Mouse (Mus musculus) kidney, adult 2 months (tissue): ENCODE measurements around the gene Mapk8ip1. TPM values are rescaled to one million over a fixed set of nuclear protein-coding genes. Genes with fewer than 3 reads are reported as not detected.

Experiments used
- DNase-seq: peaks from one replicate; pipeline ENCODE4 v3.0.0; 2021
- H3K27ac ChIP-seq: fragments of 200-500 bp; 2 replicates; pipeline ENCODE4 v1.5.1; 2012; ENCODE audit warnings: low read depth, low read length, control low read depth, inconsistent platforms; ENCODE audit not compliant: insufficient read depth
- H3K27me3 ChIP-seq: fragments of 200-500 bp; replicated peaks from 2 replicates; pipeline ENCODE4 v1.6.1; 2012; ENCODE audit warnings: mild to moderate bottlenecking, moderate library complexity, low read length, inconsistent platforms; ENCODE audit not compliant: control insufficient read depth, insufficient read depth
- H3K36me3 ChIP-seq: fragments of 200-500 bp; 2 replicates; pipeline ENCODE4 v1.6.1; 2012; ENCODE audit warnings: mild to moderate bottlenecking, moderate library complexity, low read length, inconsistent platforms; ENCODE audit not compliant: control insufficient read depth, insufficient read depth
- H3K4me1 ChIP-seq: fragments of 200-500 bp; 2 replicates; pipeline ENCODE4 v1.6.1; 2011; ENCODE audit warnings: low read length; ENCODE audit not compliant: control insufficient read depth, insufficient read depth
- H3K4me3 ChIP-seq: fragments of 200-500 bp; 2 replicates; pipeline ENCODE4 v1.5.1; 2011; ENCODE audit warnings: mild to moderate bottlenecking, low read depth, low read length, control low read depth; ENCODE audit not compliant: insufficient read depth
- CTCF ChIP-seq: fragments of 200-500 bp; conservative IDR thresholded peaks from 2 replicates; pipeline ENCODE4 v1.5.1; 2011; ENCODE audit warnings: low read depth, mild to moderate bottlenecking, control low read depth, low read length, moderate library complexity, mixed read lengths; ENCODE audit not compliant: insufficient read depth, insufficient read length
- POLR2A ChIP-seq: fragments of 200-500 bp; IDR thresholded peaks from one replicate; pipeline ENCODE4 v1.6.1; 2011; ENCODE audit warnings: low read depth, low read length, control low read depth
- WGBS: fragments of 180-500 bp; shearing (Covaris S2); methylation state at CpG from one replicate; pipeline ENCODE4 v1.1.7; 2018; 5-methylcytosine and 5-hydroxymethylcytosine counted together
- polyA plus RNA-seq: library from polyadenylated mRNA; depleted of rRNA; stranded (reverse); fragments of >200 nt; gene quantifications from 2 replicates; pipeline ENCODE4 v1.2.3, GENCODE M21; 2012

Mapk8ip1 gene
- polyA plus RNA-seq, 1 experiment, result 41.5 TPM

DNA sequence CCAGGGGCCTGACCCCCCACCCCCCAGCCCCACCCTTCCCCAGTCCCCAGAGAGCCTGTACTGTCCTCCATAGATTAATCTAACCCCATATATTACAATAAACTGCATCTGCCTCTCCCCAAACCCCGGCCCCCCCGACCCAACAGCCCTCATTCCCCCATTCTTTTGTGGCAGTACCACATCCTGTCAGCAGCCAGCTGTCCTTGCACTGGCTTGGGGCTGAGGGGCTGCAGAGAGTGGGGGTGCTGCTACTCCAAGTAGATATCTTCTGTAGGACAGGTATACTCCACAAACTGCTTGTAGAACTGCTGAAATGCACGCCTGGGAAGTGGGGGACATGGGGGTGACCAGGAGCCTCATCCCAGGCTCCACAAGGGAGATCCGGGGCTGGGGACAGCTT, 17.0 kb downstream of the Mapk8ip1 start:
- Histone ChIP-seq H3K4me3 (no peak overlapping the region), H3K27ac (no peak overlapping the region), H3K36me3 (peaks cover 3% of the 10 kb centered on the region; the same call in 1 of the 2 replicates), H3K4me1 (no peaks in the 10 kb centered on the region), H3K27me3 (no peaks in the 10 kb centered on the region)
- DNase-seq, result no peak
- 77% methylated on average over 4 of the region's 4 CpGs for WGBS
- no peak for TF ChIP-seq POLR2A
- TF ChIP-seq CTCF, result no peak

DNA sequence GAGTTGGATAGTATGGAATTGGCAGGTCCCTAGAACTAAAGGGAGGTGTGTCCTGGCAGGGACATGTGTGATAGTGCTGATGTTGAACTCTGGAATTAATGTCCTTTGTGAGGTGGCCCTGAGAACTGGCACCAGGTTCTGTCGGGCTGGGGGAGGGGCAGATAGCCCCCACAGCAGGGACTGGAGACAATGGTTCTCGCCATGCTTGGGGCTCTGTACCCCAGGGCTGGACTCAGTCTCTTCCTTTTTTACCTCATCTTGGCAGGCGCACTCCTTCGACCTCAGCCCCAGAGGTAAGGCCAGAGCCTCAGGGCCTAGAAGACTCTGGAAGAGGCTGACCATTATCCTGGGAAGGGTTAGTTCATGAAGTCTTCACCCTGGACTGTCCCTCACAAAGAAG, 18.3 kb downstream of the Mapk8ip1 start:
- Histone ChIP-seq H3K27ac (no peak overlapping the region), H3K4me3 (no peak overlapping the region), H3K27me3 (no peaks in the 10 kb centered on the region), H3K36me3 (peaks cover 3% of the 10 kb centered on the region; the same call in 1 of the 2 replicates), H3K4me1 (no peaks in the 10 kb centered on the region)
- 91% methylated on average over 4 of the region's 4 CpGs for WGBS
- no peak for TF ChIP-seq POLR2A
- no peak for TF ChIP-seq CTCF
- no peak for DNase-seq

DNA sequence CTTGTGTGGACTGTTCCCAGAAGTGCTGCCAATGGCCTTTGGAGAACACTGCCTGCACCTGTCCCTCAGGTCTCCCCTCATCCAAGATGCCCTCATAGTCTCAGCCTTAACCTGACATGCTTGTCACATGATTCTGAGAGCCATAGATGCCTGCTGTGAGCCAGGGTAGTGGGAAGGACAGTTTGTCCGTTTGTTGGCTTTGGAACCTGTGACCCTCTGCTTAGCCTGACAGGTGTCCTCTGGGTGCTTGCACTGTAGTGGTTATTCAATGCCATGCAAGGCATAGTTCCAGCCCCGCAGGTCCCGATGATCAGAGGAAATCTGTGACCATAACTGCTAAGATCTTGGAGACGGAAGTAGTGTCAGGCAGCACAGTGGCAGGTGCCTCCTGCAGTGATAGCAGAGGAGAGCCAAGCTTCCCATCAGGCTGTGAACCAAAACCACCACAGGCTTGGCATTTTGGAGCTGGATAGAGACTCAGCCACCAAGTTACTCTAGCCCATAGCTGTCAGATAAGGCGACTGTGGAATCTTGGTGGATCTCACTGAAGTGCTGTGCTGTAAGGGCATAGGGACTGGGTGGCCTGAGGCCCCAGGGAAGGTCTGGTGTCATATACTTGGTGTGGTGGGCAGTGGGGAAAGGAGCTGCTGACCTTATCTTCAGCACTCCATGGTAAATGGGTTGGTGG, 19.0 kb downstream of the Mapk8ip1 start, which contains the start of gene 1700029I15Rik:
1700029I15Rik (plus strand) TSS at position 638 of the 688 bp plus-strand sequence.
- Histone ChIP-seq H3K27ac (no peak within 1 kb of the TSS), H3K4me1 (no peaks in the 10 kb centered on the region), H3K36me3 (peaks cover 3% of the 10 kb centered on the region; the same call in 1 of the 2 replicates), H3K4me3 (no peak within 1 kb of the TSS), H3K27me3 (no peaks in the 10 kb centered on the region)
- WGBS, result 87% methylated on average over 5 of the region's 5 CpGs
- no peak for DNase-seq
- no peak for TF ChIP-seq POLR2A
- no peak for TF ChIP-seq CTCF

DNA sequence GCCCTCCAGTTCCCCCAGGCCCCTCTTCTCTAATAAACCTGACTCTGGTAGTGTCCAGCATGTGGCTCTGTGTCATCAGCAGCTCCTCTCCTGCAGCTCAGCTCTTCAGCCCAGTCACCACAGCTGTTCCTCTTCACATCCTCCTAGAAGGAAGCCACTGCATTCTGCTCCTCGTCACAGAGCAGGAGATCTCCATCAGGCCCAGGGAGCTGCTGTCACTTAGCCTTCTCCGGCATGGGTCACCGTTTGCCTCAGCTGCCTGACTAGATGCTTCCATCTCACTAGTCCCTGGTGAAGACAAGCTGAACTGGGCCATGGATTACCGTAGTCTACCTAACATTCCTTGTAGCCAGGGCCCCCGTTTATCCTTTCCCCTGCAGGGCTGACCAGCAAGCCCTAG, 19.9 kb downstream of the Mapk8ip1 start:
- Histone ChIP-seq H3K4me3 (no peak overlapping the region), H3K27ac (no peak overlapping the region), H3K36me3 (peaks cover 3% of the 10 kb centered on the region; the same call in 1 of the 2 replicates), H3K27me3 (no peaks in the 10 kb centered on the region), H3K4me1 (0 out of 2 replicates have a peak, but pooled peaks cover 3% of the 10 kb centered on the region)
- no peak for TF ChIP-seq POLR2A
- TF ChIP-seq CTCF, result no peak
- peak; percentile 18 for DNase-seq
- WGBS, result 79% methylated on average over 5 of the region's 5 CpGs

DNA sequence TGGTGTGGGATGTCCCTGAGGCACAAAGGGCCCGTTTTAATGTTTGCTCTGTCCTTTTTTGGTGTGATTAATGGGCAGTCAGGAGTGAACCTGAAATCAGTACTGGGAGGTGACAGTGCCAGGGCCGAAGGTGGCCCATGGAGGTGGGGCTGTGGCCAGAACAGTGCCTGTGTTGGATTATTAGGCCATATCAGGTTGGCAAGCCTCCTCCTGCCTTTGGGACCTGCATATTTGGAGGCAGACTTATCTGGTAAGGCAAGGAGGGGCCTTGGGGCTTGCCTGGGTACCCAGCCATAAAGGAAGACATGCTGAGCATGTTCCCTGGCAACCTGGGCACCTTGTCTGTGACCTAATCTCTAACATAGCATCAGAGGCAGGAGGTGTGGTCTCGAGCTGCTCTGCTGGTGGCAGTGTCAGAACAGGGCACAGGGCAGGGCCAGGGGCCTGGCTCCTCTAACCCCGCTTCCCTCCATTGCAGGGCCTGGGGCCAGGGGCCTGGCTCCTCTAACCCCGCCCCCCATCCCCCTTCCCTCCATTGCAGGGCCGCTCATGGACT, 20.5 kb downstream of the Mapk8ip1 start:
- Histone ChIP-seq H3K4me1 (peaks cover 7% of the 10 kb centered on the region; the same call in 1 of the 2 replicates), H3K36me3 (peaks cover 3% of the 10 kb centered on the region; the same call in 1 of the 2 replicates), H3K27me3 (no peaks in the 10 kb centered on the region), H3K4me3 (no peak overlapping the region), H3K27ac (no peak overlapping the region)
- TF ChIP-seq CTCF (no peak), POLR2A (no peak)
- WGBS, result 60% methylated on average over 6 of the region's 6 CpGs
- no peak for DNase-seq

DNA sequence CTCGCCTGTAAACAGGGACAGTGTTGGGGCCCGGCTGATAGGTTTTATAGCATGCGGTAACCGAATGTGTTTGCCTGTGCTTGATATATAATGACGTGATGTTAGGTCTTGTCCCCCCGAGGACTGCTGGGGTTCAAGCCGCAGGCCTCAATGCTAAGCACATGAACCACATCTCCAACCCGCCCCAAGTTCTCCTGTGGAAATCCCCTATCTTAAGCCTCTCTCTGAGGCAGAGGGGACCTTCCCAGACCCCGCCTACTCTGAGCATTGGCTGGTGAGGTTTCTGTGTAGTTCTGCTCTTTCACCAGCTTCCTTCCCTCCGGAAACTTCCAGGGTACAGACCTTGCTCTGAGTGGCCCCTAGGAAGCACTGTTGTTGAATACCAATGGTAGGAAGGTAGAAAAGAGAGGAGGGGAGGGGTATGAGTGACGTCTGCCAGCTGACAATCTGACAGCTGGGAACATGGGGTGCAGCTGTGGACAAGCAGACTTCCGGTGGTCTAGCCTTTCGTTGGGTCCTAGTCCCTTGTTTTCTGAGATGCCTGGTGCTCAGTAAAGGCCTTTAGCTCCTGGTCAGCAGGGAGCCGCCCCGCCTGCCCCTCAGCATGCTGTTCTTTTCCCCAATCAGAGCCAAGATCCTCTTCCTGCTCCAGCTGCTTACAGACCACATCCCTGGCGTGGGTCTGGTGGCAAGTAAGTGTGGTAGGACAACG, 21.1 kb downstream of the Mapk8ip1 start:
- Histone ChIP-seq H3K4me1 (peaks cover 7% of the 10 kb centered on the region; the same call in 1 of the 2 replicates), H3K4me3 (no peak overlapping the region), H3K27me3 (no peaks in the 10 kb centered on the region), H3K36me3 (peaks cover 3% of the 10 kb centered on the region; the same call in 1 of the 2 replicates), H3K27ac (no peak overlapping the region)
- no peak for DNase-seq
- WGBS, result 79% methylated on average over 17 of the region's 17 CpGs
- no peak for TF ChIP-seq POLR2A
- TF ChIP-seq CTCF, result no peak

DNA sequence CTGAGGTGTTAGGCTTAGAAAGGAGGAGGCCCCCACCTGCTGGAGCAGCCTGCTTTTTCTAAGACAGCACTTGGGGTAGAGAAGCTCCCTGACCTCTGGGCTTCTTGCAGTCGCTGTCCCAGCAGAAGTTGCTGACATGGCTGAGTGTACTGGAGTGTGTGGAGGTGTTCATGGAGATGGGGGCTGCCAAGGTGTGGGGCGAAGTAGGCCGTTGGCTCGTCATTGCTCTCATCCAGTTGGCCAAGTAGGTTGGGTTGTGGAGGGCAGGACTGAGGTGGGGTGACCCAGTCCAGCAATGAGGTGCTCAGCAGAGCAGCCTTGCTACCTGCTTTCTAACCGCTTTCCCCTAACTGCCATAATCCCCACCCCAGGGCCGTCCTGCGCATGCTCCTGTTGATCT, 23.7 kb downstream of the Mapk8ip1 start:
- H3K36me3 ChIP-seq, result peaks cover 3% of the 10 kb centered on the region; the same call in 1 of the 2 replicates
- 76% methylated on average over 7 of the region's 7 CpGs for WGBS

More for the DNA sequence above, 23.7 kb downstream of the Mapk8ip1 start:
- DNase-seq, result no peak
- peaks cover 22% of the 10 kb centered on the region for H3K4me1 ChIP-seq
- no peak overlapping the region for H3K27ac ChIP-seq
- H3K27me3 ChIP-seq, result no peaks in the 10 kb centered on the region
- H3K4me3 ChIP-seq, result no peak overlapping the region
- no peak for TF ChIP-seq POLR2A
- no peak for TF ChIP-seq CTCF
